Mouse (Mus musculus): Measurements from ENCODE around the gene Map6d1. TPM values are rescaled to one million over a fixed set of nuclear protein-coding genes. Genes with fewer than 3 reads are reported as not detected.

The Map6d1 gene
- polyA plus RNA-seq, 1 experiment from 2014 or later, result 0.07 TPM

- no peak for ATAC-seq
- H3K9ac ChIP-seq (replicated peaks; ENCODE audit: low read depth), result no peak overlapping the region
- 95% methylated on average over 5 of the region's 5 CpGs for WGBS
- no peaks in the 10 kb centered on the region for H3K4me1 ChIP-seq (ENCODE audit: insufficient read depth, low read depth, low read length)
- DNase-seq (ENCODE audit: low spot score), result no peak
- no peak overlapping the region for H3K4me2 ChIP-seq (replicated peaks; ENCODE audit: low read depth, low read length)
- H3K27ac ChIP-seq (ENCODE audit: low read length), result no peak overlapping the region
- no peak overlapping the region for H3K4me3 ChIP-seq (ENCODE audit: low read depth, low read length)
- peaks cover 26% of the 10 kb centered on the region for H3K36me3 ChIP-seq (ENCODE audit: insufficient read depth, low read length)
- TF ChIP-seq EP300 (IDR thresholded peaks at IDR 0.05) (no peak), CTCF (IDR thresholded peaks at IDR 0.05) (no peak)
- no peaks in the 10 kb centered on the region for H3K9me3 ChIP-seq (ENCODE audit: low read length)
- H3K27me3 ChIP-seq (replicated peaks; ENCODE audit: insufficient read depth, low read length), result no peaks in the 10 kb centered on the region
Observed at GRCm38 (mm10) chr16:20196962-20197361, 44.2 kb downstream of the Map6d1 start.

GRCm38 (mm10) chr16:20195546-20195945 is 45.6 kb downstream of the Map6d1 start:
- no peaks in the 10 kb centered on the region for H3K27me3 ChIP-seq (replicated peaks; ENCODE audit: insufficient read depth, low read length)
- whole genome bisulfite sequencing, result 94% methylated on average over 3 of the region's 3 CpGs
- no peak overlapping the region for H3K9ac ChIP-seq (replicated peaks; ENCODE audit: low read depth)
- no peaks in the 10 kb centered on the region for H3K4me1 ChIP-seq (ENCODE audit: insufficient read depth, low read depth, low read length)
- no peak overlapping the region for H3K4me3 ChIP-seq (ENCODE audit: low read depth, low read length)
- peak; percentile 61 for ATAC-seq
- no peaks in the 10 kb centered on the region for H3K9me3 ChIP-seq (ENCODE audit: low read length)
- peaks cover 16% of the 10 kb centered on the region for H3K36me3 ChIP-seq (ENCODE audit: insufficient read depth, low read length)
- H3K27ac ChIP-seq (ENCODE audit: low read length), result no peak overlapping the region
- peak; percentile 55 for DNase-seq (ENCODE audit: low spot score)
- no peak overlapping the region for H3K4me2 ChIP-seq (replicated peaks; ENCODE audit: low read depth, low read length)
- TF ChIP-seq CTCF (IDR thresholded peaks at IDR 0.05), result peak; percentile 64
- TF ChIP-seq EP300 (IDR thresholded peaks at IDR 0.05), result no peak

- Histone ChIP-seq H3K4me1 (ENCODE audit: insufficient read depth, low read depth, low read length) (no peaks in the 10 kb centered on the region), H3K4me3 (ENCODE audit: low read depth, low read length) (no peak overlapping the region), H3K4me2 (replicated peaks; ENCODE audit: low read depth, low read length) (no peak overlapping the region), H3K27me3 (replicated peaks; ENCODE audit: insufficient read depth, low read length) (no peaks in the 10 kb centered on the region), H3K9ac (replicated peaks; ENCODE audit: low read depth) (no peak overlapping the region), H3K9me3 (ENCODE audit: low read length) (no peaks in the 10 kb centered on the region), H3K36me3 (ENCODE audit: insufficient read depth, low read length) (peaks cover 30% of the 10 kb centered on the region), H3K27ac (ENCODE audit: low read length) (no peak overlapping the region)
- ATAC-seq (no peak), DNase-seq (ENCODE audit: low spot score) (no peak)
- TF ChIP-seq EP300 (IDR thresholded peaks at IDR 0.05) (no peak), CTCF (IDR thresholded peaks at IDR 0.05) (no peak)
Observed at GRCm38 (mm10) chr16:20192043-20192442, 49.1 kb downstream of the Map6d1 start.

GRCm38 (mm10) chr16:20191161-20191882 is 49.8 kb downstream of the Map6d1 start:
- Histone ChIP-seq H3K4me1 (ENCODE audit: insufficient read depth, low read depth, low read length) (no peaks in the 10 kb centered on the region), H3K9ac (replicated peaks; ENCODE audit: low read depth) (no peak overlapping the region), H3K9me3 (ENCODE audit: low read length) (no peaks in the 10 kb centered on the region), H3K36me3 (ENCODE audit: insufficient read depth, low read length) (peaks cover 35% of the 10 kb centered on the region), H3K4me3 (ENCODE audit: low read depth, low read length) (no peak overlapping the region), H3K27me3 (replicated peaks; ENCODE audit: insufficient read depth, low read length) (no peaks in the 10 kb centered on the region), H3K4me2 (replicated peaks; ENCODE audit: low read depth, low read length) (no peak overlapping the region), H3K27ac (ENCODE audit: low read length) (no peak overlapping the region)
- 61% methylated on average over 3 of the region's 3 CpGs for WGBS
- TF ChIP-seq CTCF (IDR thresholded peaks at IDR 0.05), result no peak
- no peak for TF ChIP-seq EP300 (IDR thresholded peaks at IDR 0.05)
- ATAC-seq, result no peak
- DNase-seq (ENCODE audit: low spot score), result no peak

DNA sequence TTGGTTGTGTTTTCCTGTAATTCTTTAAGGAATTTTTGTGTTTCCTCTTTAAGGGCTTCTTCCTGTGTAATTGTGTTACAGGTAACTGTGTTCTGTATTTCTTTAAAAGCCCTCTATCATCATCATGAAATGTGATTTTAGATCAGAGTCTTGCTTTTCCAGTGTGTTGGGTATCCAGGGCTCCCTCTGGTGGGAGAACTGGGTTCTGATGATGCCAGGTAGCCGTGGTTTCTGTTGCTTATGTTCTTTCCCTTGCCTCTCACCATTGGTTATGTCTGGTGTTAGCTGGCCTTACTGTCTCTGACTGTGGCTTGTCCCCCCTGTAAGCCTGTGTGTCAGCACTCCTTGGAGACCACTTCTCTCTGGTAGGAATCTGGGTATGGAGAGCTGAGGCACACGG is 55.8 kb downstream of the Map6d1 start:
- Histone ChIP-seq H3K4me3 (ENCODE audit: low read depth, low read length) (no peak overlapping the region), H3K36me3 (ENCODE audit: insufficient read depth, low read length) (peaks cover 29% of the 10 kb centered on the region; the same call in 1 of the 2 replicates), H3K27me3 (replicated peaks; ENCODE audit: insufficient read depth, low read length) (no peaks in the 10 kb centered on the region), H3K9ac (replicated peaks; ENCODE audit: low read depth) (no peak overlapping the region), H3K4me1 (ENCODE audit: insufficient read depth, low read depth, low read length) (no peaks in the 10 kb centered on the region), H3K9me3 (ENCODE audit: low read length) (no peaks in the 10 kb centered on the region), H3K27ac (ENCODE audit: low read length) (no peak overlapping the region), H3K4me2 (replicated peaks; ENCODE audit: low read depth, low read length) (no peak overlapping the region)
- TF ChIP-seq EP300 (IDR thresholded peaks at IDR 0.05) (no peak), CTCF (IDR thresholded peaks at IDR 0.05) (peak; percentile 74)
- no peak for ATAC-seq
- peak; percentile 36 for DNase-seq (ENCODE audit: low spot score)
- WGBS, result 60% methylated on average over 2 of the region's 2 CpGs

Other genes with a start within 250 kb of the Map6d1 start
- gene Klhl24, start 143.8 kb downstream of the Map6d1 start, polyA plus RNA-seq (2015; fragmentation: Nextera tagmentation; extraction: Ambion mirVana), result 49.7 and 58.7 TPM in 2 replicates
- 6.4 and 7.8 TPM in 2 replicates for gene Yeats2, start 100.3 kb downstream of the Map6d1 start, polyA plus RNA-seq (2015; fragmentation: Nextera tagmentation; extraction: Ambion mirVana)
- 69.5 and 73.3 TPM in 2 replicates for gene Parl, start 61.0 kb upstream of the Map6d1 start, polyA plus RNA-seq (2015; fragmentation: Nextera tagmentation; extraction: Ambion mirVana)
- 0.29 and 0.51 TPM in 2 replicates for gene Cyp2ab1, start 84.0 kb upstream of the Map6d1 start, polyA plus RNA-seq (2015; fragmentation: Nextera tagmentation; extraction: Ambion mirVana)
- gene Abcc5, start 185.0 kb upstream of the Map6d1 start, polyA plus RNA-seq (2015; fragmentation: Nextera tagmentation; extraction: Ambion mirVana), result 57.4 and 71.6 TPM in 2 replicates